Comparison of ENCODE assay signal across 9 mouse cellular contexts in genomic region chr17:34239601-34240041, GRCm38 (mm10). TPM values are rescaled to one million over a fixed set of nuclear protein-coding genes. Genes with fewer than 3 reads are reported as not detected.
DNase-seq lines count a peak whose midpoint lies in the region; ATAC-seq and TF ChIP-seq lines count a peak whose summit lies in the region.
"Had no signal": no experiment of that assay in that cellular context is flagged by ENCODE, and none has a peak within 500 bp of the region (broad histone marks: within the 10 kb centered on the region; RNA-seq: fewer than 3 reads in every experiment).

No protein-coding gene starts in this region.

- TF ChIP-seq POLR2A in MEL (IDR thresholded peaks at IDR 0.05; ENCODE audit: control insufficient read depth in 1 of 2, insufficient read depth in 1 of 2, low read depth in 1 of 2, low read length in 2 of 2, poor library complexity in 1 of 2) = no peak

- no peaks in the 10 kb centered on the region for H3K9me3 ChIP-seq in MEL (replicated peaks; ENCODE audit: insufficient read depth, low read length)

- peak overlapping the region; percentile 44 for H3K9ac ChIP-seq in MEL (ENCODE audit: control insufficient read depth, low read depth, low read length, poor library complexity, severe bottlenecking)

- H3K36me3 ChIP-seq in MEL (ENCODE audit: control insufficient read depth in 1 of 2, insufficient read depth in 2 of 2, low read length in 2 of 2) = peaks cover 0 to 4% of the 10 kb centered on the region in 2 experiments; a peak in 2 of 4 replicates

- no peak for TF ChIP-seq CTCF in layer of hippocampus, adult 2 months (conservative IDR thresholded peaks at IDR 0.05)
- no peak for TF ChIP-seq CTCF in MEL (IDR thresholded peaks at IDR 0.05 in 2 of 3, conservative IDR thresholded peaks at IDR 0.05 in 1 of 3; ENCODE audit: control insufficient read depth in 1 of 3, insufficient read depth in 1 of 3, low read depth in 2 of 3, low read length in 3 of 3, poor library complexity in 1 of 3, severe bottlenecking in 1 of 3)

- TF ChIP-seq RAD21 in MEL (IDR thresholded peaks at IDR 0.05; ENCODE audit: low read depth, low read length) = no peak

- ATAC-seq in hematopoietic stem cell, adult 5-6 weeks (replicated peaks in 1 of 2; ENCODE audit: insufficient read depth in 1 of 2, low FRiP score in 2 of 2, low TSS enrichment in 1 of 2, low read depth in 1 of 2, poor library complexity in 2 of 2, severe bottlenecking in 2 of 2) = peak; percentile 57 to 84
- ATAC-seq in monocyte, adult 5-6 weeks (replicated peaks; ENCODE audit: insufficient number of reproducible peaks, low FRiP score, low TSS enrichment, poor library complexity, severe bottlenecking) = peak; percentile 56

- H3K4me3 ChIP-seq in layer of hippocampus, adult 2 months = no peak overlapping the region
- peak overlapping the region; percentile 30 to 49 for H3K4me3 ChIP-seq in MEL (ENCODE audit: control insufficient read depth in 1 of 2, insufficient read depth in 1 of 2, low read depth in 2 of 2, low read length in 2 of 2)
- H3K4me3 ChIP-seq: myocyte had no signal

- DNase-seq in layer of hippocampus, adult 2 months (ENCODE audit: low spot score in 2 of 2) = no peak
- no peak for DNase-seq in layer of hippocampus, adult 9-11 months
- DNase-seq in MEL (ENCODE audit: low read depth, low spot score) (peak; percentile 76), MN1 (ENCODE audit: low spot score) (no peak)
- no peak for DNase-seq in frontal cortex, postnatal 36 days (ENCODE audit: low spot score in 2 of 2)
- DNase-seq in adrenal gland, postnatal 10 days = no peak

- H3K27ac ChIP-seq in layer of hippocampus, adult 2 months = peak overlapping the region; percentile 53; the same call in 1 of the 2 replicates
- peak overlapping the region; percentile 69 for H3K27ac ChIP-seq in MEL (ENCODE audit: control insufficient read depth, low read depth, low read length)

- H3K79me2 ChIP-seq in MEL (ENCODE audit: control insufficient read depth, insufficient read depth, low read length, poor library complexity) = no peaks in the 10 kb centered on the region

- peaks cover 0 to 1% of the 10 kb centered on the region in 2 experiments; a peak in 1 of 4 replicates for H3K27me3 ChIP-seq in MEL (ENCODE audit: control insufficient read depth in 1 of 2, insufficient read depth in 2 of 2, low read length in 2 of 2)

- TF ChIP-seq EP300 in MEL (IDR thresholded peaks at IDR 0.05; ENCODE audit: low read depth in 1 of 2, low read length in 2 of 2) = no peak

- H3K4me1 ChIP-seq in MEL (ENCODE audit: control insufficient read depth in 1 of 2, insufficient read depth in 2 of 2, low read length in 2 of 2) = peaks cover 0 to 2% of the 10 kb centered on the region in 2 experiments; a peak in 1 of 4 replicates

TF ChIP-seq in MEL, 35 proteins besides CTCF, POLR2A, EP300 and RAD21:
- TF ChIP-seq SMC3 (IDR thresholded peaks at IDR 0.05; ENCODE audit: low read depth, low read length) (no peak), ZNF384 (IDR thresholded peaks at IDR 0.05; ENCODE audit: low read depth, low read length) (peak; percentile 76)

RNA-seq across cellular contexts. Expression of gene H2-Ob, which starts 0.9 kb away (rescaled TPM):
- under 1 TPM in 1 of 2 experiments, not detected in 1; 0.17 TPM for total RNA-seq in layer of hippocampus, adult 2 months (2021)
- 0.75 and 0.81 TPM in 2 replicates for total RNA-seq in MEL (2012; rRNA removed)
- polyA plus RNA-seq in MEL (2012; ENCODE audit: insufficient read depth in 1 of 2, insufficient read length in 2 of 2, low read depth in 1 of 2, low replicate concordance in 2 of 2, missing spikeins in 1 of 2) = 1 to 10 TPM in 1 of 2 experiments, not detected in 1; 2.0 TPM
- 60.2 and 91.1 TPM in 2 replicates for total RNA-seq in hematopoietic stem cell, adult 5-6 weeks (2017)
- total RNA-seq in monocyte, adult 5-6 weeks (2017) = 59.1 to 84.6 TPM (median 63.2 TPM) in 3 replicates
- 1 to 10 TPM; 2.7 to 3.5 TPM for total RNA-seq in adrenal gland, postnatal 10 days (2021)
- polyA plus RNA-seq: myocyte had no signal

RNA-seq across cellular contexts. Expression of gene H2-Ab1, which starts 17.9 kb away (rescaled TPM):
- total RNA-seq in layer of hippocampus, adult 2 months (2021) = 1 to 10 TPM; 1.7 to 1.8 TPM
- not detected in 2 replicates for total RNA-seq in MEL (2012; rRNA removed)
- not detected for polyA plus RNA-seq in MEL (2012; ENCODE audit: insufficient read depth in 1 of 2, insufficient read length in 2 of 2, low read depth in 1 of 2, low replicate concordance in 2 of 2, missing spikeins in 1 of 2)
- 155 and 159 TPM in 2 replicates for total RNA-seq in hematopoietic stem cell, adult 5-6 weeks (2017)
- total RNA-seq in monocyte, adult 5-6 weeks (2017) = 588 to 931 TPM (median 911 TPM) in 3 replicates
- total RNA-seq in adrenal gland, postnatal 10 days (2021) = 10 to 100 TPM; 27.9 to 36.1 TPM
- polyA plus RNA-seq: myocyte had no signal

RNA-seq across cellular contexts. Expression of gene Tap2, which starts 36.3 kb away (rescaled TPM):
- 1 to 10 TPM; 7.8 to 9.3 TPM for total RNA-seq in layer of hippocampus, adult 2 months (2021)
- total RNA-seq in MEL (2012; rRNA removed) = 40.3 and 48.5 TPM in 2 replicates
- 10 to 100 TPM in 1 of 2 experiments, not detected in 1; 63.0 TPM for polyA plus RNA-seq in MEL (2012; ENCODE audit: insufficient read depth in 1 of 2, insufficient read length in 2 of 2, low read depth in 1 of 2, low replicate concordance in 2 of 2, missing spikeins in 1 of 2)
- total RNA-seq in hematopoietic stem cell, adult 5-6 weeks (2017) = 113 and 116 TPM in 2 replicates
- 87.6 to 119 TPM (median 96.6 TPM) in 3 replicates for total RNA-seq in monocyte, adult 5-6 weeks (2017)
- total RNA-seq in adrenal gland, postnatal 10 days (2021) = 10 to 100 TPM; 32.8 to 35.0 TPM

RNA-seq across cellular contexts. Expression of gene Psmb8, which starts 42.1 kb away (rescaled TPM):
- 1 to 10 TPM; 2.7 TPM for total RNA-seq in layer of hippocampus, adult 2 months (2021)
- 129 and 144 TPM in 2 replicates for total RNA-seq in MEL (2012; rRNA removed)
- 100 to 1,000 TPM in 1 of 2 experiments, not detected in 1; 133 TPM for polyA plus RNA-seq in MEL (2012; ENCODE audit: insufficient read depth in 1 of 2, insufficient read length in 2 of 2, low read depth in 1 of 2, low replicate concordance in 2 of 2, missing spikeins in 1 of 2)
- 392 and 482 TPM in 2 replicates for total RNA-seq in hematopoietic stem cell, adult 5-6 weeks (2017)
- total RNA-seq in monocyte, adult 5-6 weeks (2017) = 387 to 472 TPM (median 466 TPM) in 3 replicates
- total RNA-seq in adrenal gland, postnatal 10 days (2021) = 10 to 100 TPM; 22.8 to 29.1 TPM

RNA-seq across cellular contexts. Expression of gene H2-Aa, which starts 48.0 kb away (rescaled TPM):
- total RNA-seq in layer of hippocampus, adult 2 months (2021) = 1 to 10 TPM in 1 of 2 experiments, under 1 TPM in 1; 0.66 to 1.2 TPM
- total RNA-seq in MEL (2012; rRNA removed) = not detected in 2 replicates
- polyA plus RNA-seq in MEL (2012; ENCODE audit: insufficient read depth in 1 of 2, insufficient read length in 2 of 2, low read depth in 1 of 2, low replicate concordance in 2 of 2, missing spikeins in 1 of 2) = not detected
- 66.5 and 77.4 TPM in 2 replicates for total RNA-seq in hematopoietic stem cell, adult 5-6 weeks (2017)
- total RNA-seq in monocyte, adult 5-6 weeks (2017) = 387 to 602 TPM (median 587 TPM) in 3 replicates
- total RNA-seq in adrenal gland, postnatal 10 days (2021) = 10 to 100 TPM; 40.5 to 44.8 TPM
- polyA plus RNA-seq: myocyte had no signal

Comparison
In these comparisons a context has a peak if more than half of its experiments do, and no peak if none do; other contexts are left out.
1. RNA of gene H2-Ob, which starts 0.9 kb away (total RNA-seq): 59.1 to 84.6 TPM in monocyte, adult 5-6 weeks and 60.2 to 91.1 TPM in hematopoietic stem cell, adult 5-6 weeks; 2.7 to 3.5 TPM in adrenal gland, postnatal 10 days, 0.75 to 0.81 TPM in MEL and 0.17 TPM in layer of hippocampus, adult 2 months; every median in the first group is over 10 times any median in the second.
2. RNA of gene H2-Ab1, which starts 17.9 kb away (total RNA-seq): 588 to 931 TPM in monocyte, adult 5-6 weeks, 155 to 159 TPM in hematopoietic stem cell, adult 5-6 weeks and 27.9 to 36.1 TPM in adrenal gland, postnatal 10 days; 1.7 to 1.8 TPM in layer of hippocampus, adult 2 months and not detected in MEL; every median in the first group is over 10 times any median in the second.